Mouse (Mus musculus) midbrain, embryonic 11.5 days (tissue): Measurements from ENCODE around the gene Atp1a2. TPM values are rescaled to one million over a fixed set of nuclear protein-coding genes. Genes with fewer than 3 reads are reported as not detected.
A peak's percentile ranks its signal among the peaks of the same experiment; 100 is the strongest.

ENCODE experiments used
- ATAC-seq: fragments of 200-750 bp; cut with Nextera tagmentation; 2 replicates; pipeline ENCODE4 v1.8.0; 2017; ENCODE audit warnings: moderate TSS enrichment, moderate library complexity; ENCODE audit not compliant: low FRiP score
- DNase-seq: peaks from one replicate; pipeline ENCODE4 v3.0.0; 2015; ENCODE audit warnings: low spot score; ENCODE audit errors: missing footprints
- H3K27ac ChIP-seq: fragments of 300-500 bp; sonication (generic); 2 replicates; pipeline ENCODE4 v1.5.1; 2014; ENCODE audit warnings: low read depth, low read length
- H3K27me3 ChIP-seq: fragments of 300-500 bp; sonication (generic); 2 replicates; pipeline ENCODE4 v1.6.1; 2014; ENCODE audit warnings: mild to moderate bottlenecking, low read length, moderate library complexity, mixed read lengths; ENCODE audit not compliant: control insufficient read depth, insufficient read depth
- H3K36me3 ChIP-seq: fragments of 300-500 bp; sonication (generic); 2 replicates; pipeline ENCODE4 v1.6.1; 2014; ENCODE audit warnings: mild to moderate bottlenecking, low read length, moderate library complexity, mixed read lengths; ENCODE audit not compliant: control insufficient read depth, insufficient read depth
- H3K4me1 ChIP-seq: fragments of 300-500 bp; sonication (generic); 2 replicates; pipeline ENCODE4 v1.6.1; 2014; ENCODE audit warnings: low read length; ENCODE audit not compliant: control insufficient read depth, insufficient read depth
- H3K4me2 ChIP-seq: fragments of 300-500 bp; sonication (generic); 2 replicates; pipeline ENCODE4 v1.6.1; 2014; ENCODE audit warnings: mild to moderate bottlenecking, moderate library complexity
- H3K4me3 ChIP-seq: fragments of 300-500 bp; sonication (generic); 2 replicates; pipeline ENCODE4 v1.5.1; 2014; ENCODE audit warnings: low read depth, low read length
- H3K9ac ChIP-seq: fragments of 300-500 bp; sonication (generic); 2 replicates; pipeline ENCODE4 v1.6.1; 2014; ENCODE audit warnings: low read length
- H3K9me3 ChIP-seq: fragments of 300-500 bp; sonication (generic); 2 replicates; pipeline ENCODE4 v1.6.1; 2016; ENCODE audit warnings: low read length; ENCODE audit not compliant: control insufficient read depth
- WGBS: fragments of 180-500 bp; shearing (Covaris S2); extraction: QIAGEN DNeasy Blood & Tissue Kit; methylation state at CpG from one replicate; pipeline ENCODE4 v1.1.7; 2014; 5-methylcytosine and 5-hydroxymethylcytosine counted together
- polyA plus RNA-seq: library from polyadenylated mRNA; unstranded; fragments of >200 nt; fragmentation: Nextera tagmentation; extraction: Ambion mirVana; gene quantifications from 2 replicates; pipeline ENCODE4 v1.2.1, GENCODE M21; 2014

Gene Atp1a2
- polyA plus RNA-seq, 1 experiment from 2014 or later = 1.4 TPM

- H3K4me2 ChIP-seq = no peak overlapping the region
- H3K4me1 ChIP-seq = peaks cover 26% of the 10 kb centered on the region
- DNase-seq = no peak
- H3K9me3 ChIP-seq = no peaks in the 10 kb centered on the region
- peak; percentile 49 for ATAC-seq
- no peak overlapping the region for H3K4me3 ChIP-seq
- H3K9ac ChIP-seq = no peak overlapping the region
- WGBS = 5% methylated on average over 6 of the region's 6 CpGs
- H3K36me3 ChIP-seq = no peaks in the 10 kb centered on the region
- no peaks in the 10 kb centered on the region; the same call in 1 of the 2 replicates for H3K27me3 ChIP-seq
- H3K27ac ChIP-seq = no peak overlapping the region
Measured at GRCm38 (mm10) chr1:172302851-172303250, 5.0 kb upstream of the Atp1a2 start.

- H3K27ac ChIP-seq = no peak overlapping the region
- ATAC-seq (no peak), DNase-seq (no peak)
- H3K4me2 ChIP-seq = no peak overlapping the region
- peaks cover under 1% of the 10 kb centered on the region; the same call in 1 of the 2 replicates for H3K27me3 ChIP-seq
- 57% methylated on average over 3 of the region's 3 CpGs for WGBS
- no peaks in the 10 kb centered on the region for H3K36me3 ChIP-seq
- no peak overlapping the region for H3K4me3 ChIP-seq
- H3K9me3 ChIP-seq = no peaks in the 10 kb centered on the region
- peaks cover 27% of the 10 kb centered on the region for H3K4me1 ChIP-seq
- no peak overlapping the region for H3K9ac ChIP-seq
Measured at GRCm38 (mm10) chr1:172302311-172302710, 4.4 kb upstream of the Atp1a2 start.

DNA sequence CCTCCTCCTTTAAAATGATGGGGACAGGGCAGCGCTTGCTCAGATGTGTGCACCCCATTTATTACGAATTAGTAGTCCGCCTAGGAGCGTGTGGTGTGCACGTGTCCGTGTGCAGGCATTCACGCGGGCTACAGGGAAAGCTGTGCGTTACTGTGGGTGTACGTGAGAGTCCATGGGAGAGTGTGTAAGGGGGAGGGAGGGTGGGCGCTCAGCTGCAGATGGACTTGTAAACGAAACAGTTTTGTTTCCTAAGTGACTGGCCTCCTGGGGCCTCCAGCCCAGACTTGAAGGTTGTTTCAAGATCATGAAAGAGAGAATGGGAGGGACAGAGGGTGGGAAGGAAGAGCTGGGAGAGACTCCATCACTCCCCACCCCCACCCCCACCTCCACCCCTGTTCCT lies 3.3 kb upstream of the Atp1a2 start:
- Histone ChIP-seq H3K36me3 (no peaks in the 10 kb centered on the region), H3K27ac (no peak overlapping the region), H3K4me3 (no peak overlapping the region), H3K9me3 (no peaks in the 10 kb centered on the region), H3K4me1 (peaks cover 27% of the 10 kb centered on the region), H3K9ac (no peak overlapping the region), H3K4me2 (no peak overlapping the region), H3K27me3 (peaks cover 2% of the 10 kb centered on the region; the same call in 1 of the 2 replicates)
- DNase-seq = no peak
- WGBS = 49% methylated on average over 12 of the region's 12 CpGs
- 0 out of 2 replicates have a peak, but pooled peaks have one; percentile 8 for ATAC-seq

GRCm38 (mm10) chr1:172300247-172300646 lies 2.4 kb upstream of the Atp1a2 start:
- H3K4me2 ChIP-seq = no peak overlapping the region
- 53% methylated on average over 5 of the region's 5 CpGs for WGBS
- no peak overlapping the region for H3K9ac ChIP-seq
- DNase-seq (no peak), ATAC-seq (no peak)
- H3K4me3 ChIP-seq = no peak overlapping the region
- H3K27me3 ChIP-seq = peaks cover 2% of the 10 kb centered on the region; the same call in 1 of the 2 replicates
- H3K36me3 ChIP-seq = no peaks in the 10 kb centered on the region
- H3K4me1 ChIP-seq = peaks cover 27% of the 10 kb centered on the region
- no peak overlapping the region for H3K27ac ChIP-seq
- H3K9me3 ChIP-seq = no peaks in the 10 kb centered on the region

DNA sequence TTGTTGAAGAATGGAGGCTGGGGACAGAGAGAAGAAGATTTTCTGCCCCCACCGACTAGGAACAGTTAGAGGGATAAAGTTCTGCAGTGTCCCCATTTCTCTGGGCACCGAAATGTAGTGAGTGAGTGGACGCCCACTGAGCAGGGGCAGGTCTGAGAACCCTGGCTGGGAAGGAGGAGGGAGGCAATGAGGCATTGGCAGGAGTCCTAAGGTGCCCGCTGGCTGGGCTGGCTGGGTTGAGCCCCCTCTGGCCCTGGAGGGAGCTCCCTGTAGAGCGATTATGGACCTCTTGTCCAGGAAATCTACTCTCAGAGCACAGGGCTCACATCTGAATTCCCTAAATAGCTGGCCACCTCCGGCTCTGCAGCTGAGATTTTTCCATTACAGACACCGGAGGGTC lies 1.7 kb upstream of the Atp1a2 start:
- H3K9ac ChIP-seq = no peak overlapping the region
- H3K36me3 ChIP-seq = no peaks in the 10 kb centered on the region
- H3K4me2 ChIP-seq = no peak overlapping the region
- H3K27ac ChIP-seq = no peak overlapping the region
- peaks cover 2% of the 10 kb centered on the region; the same call in 1 of the 2 replicates for H3K27me3 ChIP-seq
- H3K4me3 ChIP-seq = no peak overlapping the region
- ATAC-seq (no peak), DNase-seq (no peak)
- H3K9me3 ChIP-seq = no peaks in the 10 kb centered on the region
- WGBS = 63% methylated on average over 7 of the region's 7 CpGs
- peaks cover 27% of the 10 kb centered on the region for H3K4me1 ChIP-seq

DNA sequence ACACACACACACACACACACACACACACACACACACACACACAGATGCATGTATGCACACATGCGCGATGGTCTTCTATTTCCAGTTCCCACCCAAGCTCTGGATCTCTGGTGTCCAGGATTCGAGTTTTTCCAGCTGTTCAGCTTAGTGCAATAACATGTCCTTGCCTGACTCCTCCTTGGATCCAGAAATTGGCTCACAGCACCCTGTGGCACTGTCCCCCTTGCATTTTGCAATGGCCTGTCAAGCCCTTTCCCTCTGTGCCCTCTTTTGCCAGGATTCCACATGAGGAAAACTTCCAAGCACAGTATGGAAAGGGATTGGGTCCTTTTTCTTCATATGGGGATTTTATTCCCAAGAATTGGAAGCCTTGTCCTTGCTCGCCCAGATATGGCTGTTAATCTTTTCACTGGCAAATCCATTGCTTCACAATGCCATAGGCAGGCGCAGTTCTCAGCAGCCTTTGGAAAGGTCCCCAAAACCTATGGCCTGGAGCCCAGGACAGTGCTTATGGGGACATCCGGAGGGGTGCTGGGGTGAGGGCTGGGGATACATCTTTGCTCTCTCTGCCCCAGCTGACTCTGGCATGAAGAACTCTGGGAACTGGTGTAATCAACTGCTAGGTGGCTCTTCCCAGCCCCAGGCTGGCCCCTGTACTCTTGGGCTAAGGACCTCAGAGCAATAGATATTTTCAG lies 901 bp downstream of the Atp1a2 start:
- no peak for ATAC-seq
- H3K4me3 ChIP-seq = no peak overlapping the region
- H3K9me3 ChIP-seq = no peaks in the 10 kb centered on the region
- no peak overlapping the region for H3K9ac ChIP-seq
- peak overlapping the region; percentile 24; the same call in 1 of the 2 replicates for H3K4me2 ChIP-seq
- H3K27ac ChIP-seq = no peak overlapping the region
- DNase-seq = no peak
- H3K27me3 ChIP-seq = peaks cover 2% of the 10 kb centered on the region; the same call in 1 of the 2 replicates
- 80% methylated on average over 6 of the region's 6 CpGs for WGBS
- peaks cover 16% of the 10 kb centered on the region for H3K4me1 ChIP-seq
- no peaks in the 10 kb centered on the region for H3K36me3 ChIP-seq

DNA sequence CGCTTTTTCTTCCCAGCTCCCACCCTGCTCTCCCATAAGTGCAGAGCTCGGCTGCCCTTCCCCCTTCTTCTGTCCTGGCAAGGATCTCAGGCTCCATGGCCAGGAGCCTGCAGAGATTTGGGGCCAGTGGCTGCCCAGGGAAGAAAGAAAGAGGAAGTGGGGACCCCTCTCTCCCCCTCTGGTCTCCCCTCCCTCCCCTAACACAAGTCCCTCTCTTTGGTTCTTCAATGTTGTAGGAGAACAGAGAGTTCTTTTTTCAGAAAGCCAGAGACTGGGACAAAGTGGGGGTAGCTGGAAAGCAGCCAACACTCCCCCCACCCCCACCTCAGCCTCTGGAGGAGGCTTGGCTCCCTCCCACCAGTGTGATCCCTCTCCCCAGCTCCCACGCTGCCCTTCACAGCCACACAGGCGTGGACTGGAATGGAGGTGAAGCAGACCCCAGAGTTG lies 2.1 kb downstream of the Atp1a2 start:
- H3K27me3 ChIP-seq = peaks cover 2% of the 10 kb centered on the region; the same call in 1 of the 2 replicates
- peaks cover 7% of the 10 kb centered on the region for H3K4me1 ChIP-seq
- DNase-seq (no peak), ATAC-seq (no peak)
- 58% methylated on average over 4 of the region's 4 CpGs for WGBS
- no peak overlapping the region for H3K4me3 ChIP-seq
- H3K9ac ChIP-seq = no peak overlapping the region
- no peaks in the 10 kb centered on the region for H3K36me3 ChIP-seq
- H3K27ac ChIP-seq = no peak overlapping the region
- H3K9me3 ChIP-seq = no peaks in the 10 kb centered on the region
- no peak overlapping the region for H3K4me2 ChIP-seq

- H3K4me1 ChIP-seq = peaks cover 7% of the 10 kb centered on the region
- no peak for DNase-seq
- H3K4me3 ChIP-seq = no peak overlapping the region
- 0 out of 2 replicates have a peak, but pooled peaks cover 2% of the 10 kb centered on the region for H3K27me3 ChIP-seq
- no peak overlapping the region for H3K27ac ChIP-seq
- H3K36me3 ChIP-seq = no peaks in the 10 kb centered on the region
- H3K4me2 ChIP-seq = no peak overlapping the region
- no peak overlapping the region for H3K9ac ChIP-seq
- 86% methylated on average over 11 of the region's 11 CpGs for WGBS
- ATAC-seq = no peak
- no peaks in the 10 kb centered on the region for H3K9me3 ChIP-seq
Measured at GRCm38 (mm10) chr1:172293449-172293848, 4.4 kb downstream of the Atp1a2 start.

DNA sequence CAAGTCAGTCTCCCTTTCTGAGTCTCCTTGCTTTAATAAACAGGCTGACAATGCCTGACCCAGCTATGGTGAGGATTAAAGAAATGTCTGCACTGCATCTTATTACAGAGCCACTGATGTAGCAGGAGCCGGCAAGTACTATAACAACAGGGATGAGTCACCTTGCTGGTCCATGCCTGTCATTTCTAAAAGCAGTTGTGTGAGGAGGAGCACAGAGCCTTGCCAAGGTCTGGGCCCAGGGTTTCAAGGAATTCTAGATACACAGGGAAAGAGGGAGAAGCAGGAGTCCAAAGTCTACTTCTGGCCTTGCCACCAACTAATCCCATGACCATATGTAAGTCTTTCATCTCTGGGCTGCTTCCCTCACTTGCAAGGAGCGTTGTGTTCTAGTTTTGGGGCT lies 5.0 kb downstream of the Atp1a2 start:
- Histone ChIP-seq H3K9me3 (no peaks in the 10 kb centered on the region), H3K4me2 (no peak overlapping the region), H3K27me3 (0 out of 2 replicates have a peak, but pooled peaks cover 2% of the 10 kb centered on the region), H3K27ac (no peak overlapping the region), H3K9ac (no peak overlapping the region), H3K4me3 (no peak overlapping the region), H3K36me3 (no peaks in the 10 kb centered on the region), H3K4me1 (peaks cover 3% of the 10 kb centered on the region)
- ATAC-seq = no peak
- no peak for DNase-seq
- WGBS = 80% methylated on average over 2 of the region's 2 CpGs
